Mouse (Mus musculus): ENCODE results near the gene Osm. TPM values are rescaled to one million over a fixed set of nuclear protein-coding genes. Genes with fewer than 3 reads are reported as not detected.

The Osm gene
- polyA plus RNA-seq, 1 experiment from 2014 or later = not detected

GRCm38 (mm10) chr11:4235052-4235655 is 1.1 kb upstream of the Osm start:
- Histone ChIP-seq H3K36me3 (replicated peaks) (no peaks in the 10 kb centered on the region), H3K27me3 (ENCODE audit: poor library complexity, severe bottlenecking) (no peaks in the 10 kb centered on the region), H3K4me1 (peaks cover 8% of the 10 kb centered on the region), H3K4me3 (no peak overlapping the region), H3K27ac (no peak overlapping the region), H3K9me3 (no peaks in the 10 kb centered on the region; the same call in 1 of the 2 replicates)
- DNase-seq (ENCODE audit: extremely low spot score, low spot score) = no peak
- WGBS = 89% methylated on average over 6 of the region's 6 CpGs

- Histone ChIP-seq H3K4me3 (no peak overlapping the region), H3K27me3 (ENCODE audit: poor library complexity, severe bottlenecking) (no peaks in the 10 kb centered on the region), H3K36me3 (replicated peaks) (no peaks in the 10 kb centered on the region), H3K4me1 (peaks cover 8% of the 10 kb centered on the region), H3K9me3 (no peaks in the 10 kb centered on the region; the same call in 1 of the 2 replicates), H3K27ac (no peak overlapping the region)
- no peak for DNase-seq (ENCODE audit: extremely low spot score, low spot score)
- WGBS = 94% methylated on average over 21 of the region's 21 CpGs
Observed at GRCm38 (mm10) chr11:4236546-4237067, 387 bp downstream of the Osm start.

GRCm38 (mm10) chr11:4237389-4237912 is 1.2 kb downstream of the Osm start:
- H3K36me3 ChIP-seq (replicated peaks) = no peaks in the 10 kb centered on the region
- H3K9me3 ChIP-seq = no peaks in the 10 kb centered on the region; the same call in 1 of the 2 replicates
- DNase-seq (ENCODE audit: extremely low spot score, low spot score) = no peak
- no peak overlapping the region for H3K4me3 ChIP-seq
- H3K4me1 ChIP-seq = peaks cover 8% of the 10 kb centered on the region
- no peaks in the 10 kb centered on the region for H3K27me3 ChIP-seq (ENCODE audit: poor library complexity, severe bottlenecking)
- H3K27ac ChIP-seq = no peak overlapping the region
- WGBS = 86% methylated on average over 18 of the region's 18 CpGs

GRCm38 (mm10) chr11:4238167-4238566 is 1.9 kb downstream of the Osm start:
- H3K36me3 ChIP-seq (replicated peaks) = no peaks in the 10 kb centered on the region
- H3K4me1 ChIP-seq = peaks cover 8% of the 10 kb centered on the region
- WGBS = 85% methylated on average over 6 of the region's 6 CpGs
- no peaks in the 10 kb centered on the region for H3K27me3 ChIP-seq (ENCODE audit: poor library complexity, severe bottlenecking)
- no peak for DNase-seq (ENCODE audit: extremely low spot score, low spot score)
- H3K9me3 ChIP-seq = no peaks in the 10 kb centered on the region; the same call in 1 of the 2 replicates
- H3K4me3 ChIP-seq = no peak overlapping the region
- H3K27ac ChIP-seq = no peak overlapping the region

- H3K36me3 ChIP-seq (replicated peaks) = no peaks in the 10 kb centered on the region
- H3K9me3 ChIP-seq = no peaks in the 10 kb centered on the region; the same call in 1 of the 2 replicates
- peaks cover 8% of the 10 kb centered on the region for H3K4me1 ChIP-seq
- 94% methylated on average over 23 of the region's 23 CpGs for WGBS
- H3K27me3 ChIP-seq (ENCODE audit: poor library complexity, severe bottlenecking) = no peaks in the 10 kb centered on the region
- H3K27ac ChIP-seq = no peak overlapping the region
- H3K4me3 ChIP-seq = no peak overlapping the region
- no peak for DNase-seq (ENCODE audit: extremely low spot score, low spot score)
Observed at GRCm38 (mm10) chr11:4239691-4240090, 3.5 kb downstream of the Osm start.

- WGBS = 84% methylated on average over 7 of the region's 7 CpGs
- no peak overlapping the region for H3K27ac ChIP-seq
- no peaks in the 10 kb centered on the region for H3K27me3 ChIP-seq (ENCODE audit: poor library complexity, severe bottlenecking)
- no peaks in the 10 kb centered on the region for H3K36me3 ChIP-seq (replicated peaks)
- H3K9me3 ChIP-seq = no peaks in the 10 kb centered on the region; the same call in 1 of the 2 replicates
- DNase-seq (ENCODE audit: extremely low spot score, low spot score) = no peak
- no peak overlapping the region for H3K4me3 ChIP-seq
- peaks cover 8% of the 10 kb centered on the region for H3K4me1 ChIP-seq
Observed at GRCm38 (mm10) chr11:4240151-4240550, 3.9 kb downstream of the Osm start.

GRCm38 (mm10) chr11:4241180-4241579 is 5.0 kb downstream of the Osm start:
- H3K4me3 ChIP-seq = no peak overlapping the region
- peaks cover under 1% of the 10 kb centered on the region; the same call in 1 of the 2 replicates for H3K4me1 ChIP-seq
- H3K9me3 ChIP-seq = no peaks in the 10 kb centered on the region; the same call in 1 of the 2 replicates
- no peaks in the 10 kb centered on the region for H3K36me3 ChIP-seq (replicated peaks)
- no peak for DNase-seq (ENCODE audit: extremely low spot score, low spot score)
- H3K27me3 ChIP-seq (ENCODE audit: poor library complexity, severe bottlenecking) = no peaks in the 10 kb centered on the region
- no peak overlapping the region for H3K27ac ChIP-seq
- WGBS = 79% methylated on average over 4 of the region's 4 CpGs

GRCm38 (mm10) chr11:4246126-4246525 is 9.9 kb downstream of the Osm start:
- H3K4me3 ChIP-seq = no peak overlapping the region
- 0 out of 2 replicates have a peak, but pooled peaks cover 2% of the 10 kb centered on the region for H3K4me1 ChIP-seq
- no peaks in the 10 kb centered on the region for H3K27me3 ChIP-seq (ENCODE audit: poor library complexity, severe bottlenecking)
- WGBS = 78% methylated on average over 6 of the region's 6 CpGs
- H3K27ac ChIP-seq = no peak overlapping the region
- H3K9me3 ChIP-seq = no peaks in the 10 kb centered on the region
- no peak for DNase-seq (ENCODE audit: extremely low spot score, low spot score)
- no peaks in the 10 kb centered on the region for H3K36me3 ChIP-seq (replicated peaks)

- no peak for DNase-seq (ENCODE audit: extremely low spot score, low spot score)
- no peaks in the 10 kb centered on the region for H3K27me3 ChIP-seq (ENCODE audit: poor library complexity, severe bottlenecking)
- no peak overlapping the region for H3K27ac ChIP-seq
- no peak overlapping the region for H3K4me3 ChIP-seq
- 0 out of 2 replicates have a peak, but pooled peaks cover 2% of the 10 kb centered on the region for H3K4me1 ChIP-seq
- H3K9me3 ChIP-seq = no peaks in the 10 kb centered on the region
- 81% methylated on average over 4 of the region's 4 CpGs for WGBS
- H3K36me3 ChIP-seq (replicated peaks) = no peaks in the 10 kb centered on the region
Observed at GRCm38 (mm10) chr11:4246623-4247022, 10.4 kb downstream of the Osm start.

- no peak overlapping the region for H3K4me3 ChIP-seq
- DNase-seq (ENCODE audit: extremely low spot score, low spot score) = no peak
- no peak overlapping the region for H3K27ac ChIP-seq
- no peaks in the 10 kb centered on the region for H3K27me3 ChIP-seq (ENCODE audit: poor library complexity, severe bottlenecking)
- H3K9me3 ChIP-seq = no peaks in the 10 kb centered on the region
- no peaks in the 10 kb centered on the region for H3K36me3 ChIP-seq (replicated peaks)
- WGBS = 80% methylated on average over 14 of the region's 14 CpGs
- 0 out of 2 replicates have a peak, but pooled peaks cover 2% of the 10 kb centered on the region for H3K4me1 ChIP-seq
Observed at GRCm38 (mm10) chr11:4247201-4247959, 11.2 kb downstream of the Osm start.

GRCm38 (mm10) chr11:4249151-4249550 is 12.9 kb downstream of the Osm start:
- Histone ChIP-seq H3K27ac (no peak overlapping the region), H3K27me3 (ENCODE audit: poor library complexity, severe bottlenecking) (no peaks in the 10 kb centered on the region), H3K36me3 (replicated peaks) (no peaks in the 10 kb centered on the region), H3K4me1 (0 out of 2 replicates have a peak, but pooled peaks cover 2% of the 10 kb centered on the region), H3K4me3 (no peak overlapping the region), H3K9me3 (no peaks in the 10 kb centered on the region)
- DNase-seq (ENCODE audit: extremely low spot score, low spot score) = no peak
- 92% methylated on average over 3 of the region's 3 CpGs for WGBS

GRCm38 (mm10) chr11:4250290-4250689 is 14.1 kb downstream of the Osm start:
- Histone ChIP-seq H3K4me3 (no peak overlapping the region), H3K9me3 (no peaks in the 10 kb centered on the region), H3K27me3 (ENCODE audit: poor library complexity, severe bottlenecking) (no peaks in the 10 kb centered on the region), H3K27ac (no peak overlapping the region), H3K36me3 (replicated peaks) (no peaks in the 10 kb centered on the region), H3K4me1 (0 out of 2 replicates have a peak, but pooled peaks cover 2% of the 10 kb centered on the region)
- 81% methylated on average over 7 of the region's 7 CpGs for WGBS
- DNase-seq (ENCODE audit: extremely low spot score, low spot score) = no peak

GRCm38 (mm10) chr11:4251376-4251775 is 15.2 kb downstream of the Osm start:
- 82% methylated on average over 3 of the region's 3 CpGs for WGBS
- Histone ChIP-seq H3K36me3 (replicated peaks) (no peaks in the 10 kb centered on the region), H3K4me1 (0 out of 2 replicates have a peak, but pooled peaks cover 2% of the 10 kb centered on the region), H3K9me3 (no peaks in the 10 kb centered on the region), H3K27me3 (ENCODE audit: poor library complexity, severe bottlenecking) (no peaks in the 10 kb centered on the region), H3K4me3 (no peak overlapping the region), H3K27ac (no peak overlapping the region)
- DNase-seq (ENCODE audit: extremely low spot score, low spot score) = no peak
